Mouse (Mus musculus) retina, adult 2 months (tissue): Measurements from ENCODE around the gene Il18rap.

Experiments
- DNase-seq: peaks from one replicate; pipeline ENCODE4 v3.0.0-alpha.2; 2012; ENCODE audit warnings: low read depth, low spot score

Gene Il18rap

DNA sequence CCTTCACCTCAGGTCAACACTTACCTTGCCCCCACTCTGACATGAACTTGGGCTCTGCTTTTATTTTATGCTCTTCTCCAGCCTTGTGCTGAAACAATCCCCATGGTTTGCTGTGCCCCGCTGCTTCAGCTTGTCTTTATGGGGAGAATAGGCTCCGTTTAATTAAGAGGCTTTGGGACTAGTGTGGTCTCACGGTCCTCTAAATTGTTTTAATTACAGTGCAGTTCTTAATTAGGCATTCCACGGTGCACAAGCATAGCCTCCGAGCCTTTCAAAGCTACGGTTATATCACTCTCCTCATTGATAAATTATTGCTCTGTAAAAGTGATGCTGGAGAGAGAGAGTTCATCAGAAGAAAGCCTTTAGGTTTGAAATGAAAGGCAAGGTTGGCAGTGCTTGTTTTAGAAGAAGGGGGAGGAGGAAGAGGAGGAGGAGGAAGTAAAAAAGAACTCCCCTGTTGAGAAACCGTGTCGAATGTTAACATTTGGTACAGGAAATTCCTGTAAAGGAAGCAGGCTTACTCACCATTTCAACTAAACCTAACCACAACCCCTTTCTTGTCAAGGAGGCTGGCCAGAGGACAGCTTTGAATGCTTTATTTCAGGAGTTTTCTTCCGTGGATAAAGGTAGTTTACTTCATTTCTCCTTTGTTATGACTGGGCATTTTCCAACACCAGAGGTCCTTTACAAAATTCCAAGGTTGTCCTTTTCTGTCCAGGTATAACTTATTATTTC lies at the start of gene Il18rap:
Il18rap (plus strand) TSS at position 512 of the 735 bp plus-strand sequence.
- DNase-seq: no peak

DNA sequence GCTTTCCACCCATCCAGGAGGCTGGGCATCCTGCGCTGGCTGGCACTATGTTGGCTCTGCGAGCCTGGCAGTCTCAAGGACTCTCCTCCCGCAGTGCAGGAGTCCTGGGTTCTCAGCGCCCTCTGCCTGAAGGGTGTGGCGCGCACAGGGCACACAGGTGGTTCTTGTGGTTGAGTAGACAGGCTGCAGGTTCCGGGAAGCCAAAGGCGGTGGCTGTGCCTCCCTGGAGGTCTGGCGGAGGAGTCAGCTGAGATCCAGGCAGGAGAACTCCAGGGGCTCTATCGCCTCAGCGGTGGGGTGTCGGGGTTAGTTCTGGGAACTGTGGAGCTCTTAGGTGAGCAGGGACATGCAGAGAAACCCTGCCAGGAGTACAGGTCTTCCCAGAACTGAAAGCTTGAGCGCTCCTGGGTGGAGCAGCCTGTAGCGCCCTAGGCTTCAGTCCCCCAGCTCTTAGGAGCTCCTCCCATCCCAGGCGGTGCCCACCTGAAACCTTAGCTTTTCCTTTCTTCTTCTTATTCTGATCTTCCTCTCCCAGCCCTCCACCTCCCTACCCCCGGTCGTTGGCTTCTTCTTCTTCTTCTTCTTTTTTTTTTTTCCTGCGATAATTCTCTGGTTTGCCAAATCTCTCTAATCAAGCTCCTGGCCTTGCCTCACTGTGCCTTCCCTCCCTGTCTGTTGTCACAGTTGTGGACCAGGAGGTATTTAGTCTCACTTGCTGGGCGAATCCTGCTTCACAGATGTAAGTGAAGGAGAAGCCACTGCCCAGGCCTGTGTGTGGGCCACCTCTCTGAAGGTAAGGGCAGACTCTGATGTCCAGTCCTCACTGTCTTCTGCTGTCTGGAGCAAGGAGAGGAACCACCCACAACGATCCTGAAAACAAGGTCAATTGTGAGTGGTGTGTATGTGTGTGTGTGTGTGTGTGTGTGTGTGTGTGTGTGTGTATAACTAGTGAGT lies 49.4 kb upstream of the Il18rap start, which contains the start of gene Il18r1:
Il18r1 (plus strand) TSS at position 76 of the 954 bp plus-strand sequence.
- no peak for DNase-seq

DNA sequence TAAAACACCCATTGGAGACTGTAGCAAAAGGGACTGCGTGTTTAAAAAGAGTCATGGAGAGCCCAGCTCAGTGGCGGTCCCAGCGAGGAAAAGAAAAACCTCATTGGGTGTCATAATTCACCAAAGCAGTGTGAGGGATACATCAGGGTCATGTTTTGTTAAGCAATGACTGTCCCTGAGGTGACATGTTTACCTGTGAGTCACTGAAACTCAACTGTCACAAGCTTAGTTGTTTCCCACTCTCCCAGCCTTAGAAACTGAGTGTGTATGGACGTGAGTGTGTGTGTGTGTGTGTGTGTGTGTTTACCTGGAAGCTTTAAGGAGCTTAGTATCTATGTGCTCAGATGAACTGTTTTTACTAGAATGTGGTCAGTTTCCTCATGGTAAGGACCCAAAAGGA lies 47.9 kb upstream of the Il18rap start:
- DNase-seq: no peak

DNA sequence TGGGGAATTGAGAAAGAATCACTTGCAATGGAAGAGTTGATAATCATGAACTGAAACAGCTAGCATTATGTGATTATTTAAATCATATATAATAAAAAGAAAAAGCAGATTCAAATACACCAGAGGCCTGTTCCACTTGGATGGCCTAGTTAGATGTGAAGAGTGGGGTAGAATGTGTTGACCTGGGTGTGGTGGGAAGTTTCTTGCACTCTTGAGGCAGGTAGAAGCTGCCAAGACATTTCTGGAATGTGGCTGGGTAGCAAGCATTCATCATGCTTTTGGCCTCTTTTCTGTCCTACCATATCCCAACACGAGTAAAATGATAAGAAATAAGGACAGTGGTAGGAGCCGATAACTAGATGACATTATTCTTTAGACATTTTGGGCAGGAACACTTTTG lies 46.4 kb upstream of the Il18rap start:
- DNase-seq: no peak

DNA sequence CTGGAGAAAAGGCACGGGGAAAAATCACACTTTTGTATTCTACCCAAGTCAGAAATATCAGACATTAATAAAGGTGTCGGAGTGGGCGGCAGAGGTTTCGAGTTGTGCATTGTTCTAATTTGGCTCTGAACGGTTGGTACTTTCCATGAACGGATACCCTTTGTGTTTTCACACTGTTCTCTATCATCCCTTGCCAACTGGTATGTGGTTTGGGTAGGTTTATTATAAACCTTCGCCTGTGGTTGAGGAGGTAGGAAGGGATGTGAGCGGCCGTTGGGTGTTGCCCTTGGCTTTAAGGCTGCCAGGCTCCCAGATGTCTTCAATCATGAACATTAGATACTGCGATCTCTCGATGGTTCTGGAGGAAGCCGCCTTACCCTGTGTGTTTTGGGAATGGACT lies 45.3 kb upstream of the Il18rap start:
- no peak for DNase-seq

DNA sequence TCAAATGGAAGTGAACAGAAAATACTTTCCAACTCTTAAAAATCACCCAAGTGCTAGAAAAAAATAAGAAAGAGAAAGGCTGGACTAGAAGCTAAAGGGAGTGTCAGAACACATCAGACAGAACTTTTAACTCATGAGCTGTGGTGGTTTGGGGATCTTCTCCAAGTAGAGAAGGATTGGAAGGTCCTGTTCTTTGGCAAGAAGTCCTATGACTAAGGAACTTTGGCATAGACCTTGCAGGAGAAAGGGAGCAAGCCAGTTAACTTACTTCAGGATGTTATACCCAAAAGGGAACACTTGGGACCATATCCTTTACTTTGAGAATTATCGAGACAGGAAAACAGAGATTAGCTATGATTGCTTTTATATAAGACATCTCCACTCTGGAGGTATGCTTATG lies 42.8 kb upstream of the Il18rap start:
- no peak for DNase-seq

DNA sequence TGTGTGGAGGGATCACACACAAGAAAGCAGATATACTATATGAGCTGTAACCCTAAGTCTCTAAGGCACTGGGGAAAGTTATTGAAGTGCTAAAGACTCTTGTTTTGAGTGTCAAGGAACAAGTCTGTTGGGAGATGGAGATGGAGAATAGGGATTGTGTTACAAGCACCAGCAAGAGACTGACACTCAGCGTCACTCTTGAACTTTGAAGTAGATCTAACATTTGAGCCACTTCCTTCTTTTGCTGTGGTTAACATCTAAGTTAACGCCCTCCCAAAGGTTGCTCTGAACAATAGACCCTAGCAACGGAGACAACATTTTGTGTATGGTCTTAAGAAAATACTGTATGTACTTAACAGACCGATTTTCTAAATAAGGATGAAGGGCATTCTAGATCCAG lies 41.5 kb upstream of the Il18rap start:
- no peak for DNase-seq

DNA sequence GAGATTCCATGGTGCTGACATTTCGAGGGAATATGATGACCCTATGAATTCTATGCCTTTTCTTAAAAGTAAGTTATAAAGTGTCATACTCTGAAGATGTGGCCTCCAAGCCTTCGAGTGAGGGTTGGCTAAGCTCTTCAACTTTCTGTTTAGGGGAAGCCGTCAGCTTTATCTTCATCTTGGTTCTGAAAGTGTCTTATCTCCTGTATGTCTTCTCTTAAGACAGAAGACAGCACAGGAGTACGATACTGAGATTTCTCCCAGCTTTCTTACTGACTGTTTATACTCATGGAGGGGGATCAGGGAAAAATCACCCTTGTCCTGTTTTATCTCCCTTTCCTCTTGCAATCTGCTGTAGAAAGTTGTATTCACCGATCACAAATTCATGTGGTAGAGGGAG lies 40.8 kb upstream of the Il18rap start:
- DNase-seq: no peak

DNA sequence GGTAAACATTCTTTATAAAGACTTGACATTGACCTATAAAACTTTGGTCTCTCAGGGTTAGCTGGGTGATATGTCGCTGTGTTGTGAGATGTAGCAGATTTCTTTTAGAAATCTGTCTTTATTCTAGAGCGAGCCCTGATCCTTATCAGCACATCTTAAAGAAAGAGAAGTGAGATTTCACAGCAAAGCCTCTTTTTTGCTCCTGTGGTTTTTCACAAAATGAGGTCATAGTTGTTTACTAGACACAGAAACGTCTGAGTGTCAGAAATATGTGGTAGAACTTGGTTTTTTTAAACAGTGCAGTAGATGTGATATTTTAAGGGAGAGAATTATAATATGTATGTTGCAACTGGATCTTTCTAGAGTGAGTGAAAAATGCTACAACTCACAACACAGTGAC lies 39.5 kb upstream of the Il18rap start:
- DNase-seq: no peak

DNA sequence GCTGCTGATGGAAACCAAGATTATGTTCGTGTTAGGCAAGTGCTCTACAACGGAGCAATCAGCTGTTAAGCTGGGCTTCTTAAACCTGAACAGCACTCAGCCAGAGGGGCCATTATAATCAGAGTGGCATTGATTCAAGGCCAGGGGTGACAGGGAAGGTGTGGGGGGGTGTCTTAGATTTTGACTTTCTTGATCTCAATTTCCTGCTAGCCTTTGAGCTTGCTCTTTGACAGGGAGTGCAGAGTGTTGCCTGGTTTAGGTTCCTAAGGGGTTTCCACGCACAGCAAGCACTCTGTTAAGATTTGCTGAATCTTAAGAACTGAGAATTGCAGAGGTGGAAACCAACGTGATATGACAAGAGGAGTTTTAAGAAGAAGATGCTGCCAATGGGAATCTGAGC lies 38.4 kb upstream of the Il18rap start:
- DNase-seq: no peak

DNA sequence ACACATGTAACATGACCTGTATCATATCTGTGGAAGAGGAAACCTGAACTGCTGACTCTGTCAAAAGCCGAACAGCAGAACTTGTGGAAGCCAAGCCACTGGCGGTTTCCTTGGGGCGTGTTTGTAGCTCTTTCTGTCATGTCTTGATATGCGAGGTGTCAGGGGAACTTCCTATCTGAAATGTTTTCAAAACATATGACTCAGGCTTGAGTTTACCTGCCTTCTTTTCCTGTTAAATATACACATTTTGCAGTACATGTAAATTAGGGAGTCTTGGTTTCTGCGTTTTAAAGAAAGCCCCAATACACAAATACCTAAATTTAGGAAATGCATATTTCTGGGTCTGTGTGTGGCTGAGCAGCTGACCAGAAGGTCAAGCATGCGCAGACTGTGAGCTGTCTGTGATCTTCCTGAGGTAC lies 35.6 kb upstream of the Il18rap start:
- DNase-seq: no peak

DNA sequence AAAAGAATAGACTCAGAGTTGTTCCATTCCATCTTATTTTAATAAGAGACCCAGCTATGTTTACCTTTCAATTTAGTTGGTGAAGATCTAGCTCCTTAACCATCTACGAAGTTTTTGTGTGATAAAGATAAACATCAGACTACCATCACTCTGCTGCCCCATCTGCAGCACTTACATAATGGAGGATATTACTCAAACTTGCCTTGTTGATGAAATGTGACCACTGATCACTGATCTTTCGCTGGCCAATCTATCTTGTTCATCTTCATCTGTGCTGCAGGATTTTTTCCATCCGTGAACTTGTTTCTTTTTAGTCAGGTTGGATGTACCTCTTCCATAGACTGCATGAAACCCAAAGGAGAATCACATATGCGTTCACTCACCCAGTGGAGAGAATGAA lies 20.6 kb upstream of the Il18rap start:
- DNase-seq: no peak

DNA sequence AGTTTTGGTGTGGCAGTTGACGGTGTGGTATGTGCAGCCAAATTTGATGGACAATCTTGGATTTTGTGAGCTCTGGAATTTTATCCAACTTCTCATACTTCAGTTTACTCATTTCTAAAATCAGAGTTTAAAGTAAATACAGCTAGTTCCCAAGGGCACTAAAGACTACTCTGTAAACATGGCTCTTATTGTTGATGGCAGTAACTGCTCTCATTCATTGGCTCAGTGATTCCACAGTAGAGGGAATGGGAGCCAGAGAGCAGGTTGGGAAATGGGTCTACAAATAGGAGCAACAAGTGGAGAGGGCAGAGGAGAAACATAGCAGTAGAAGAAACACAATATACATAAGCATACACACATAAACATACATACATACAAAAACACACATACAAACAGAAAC lies 15.5 kb upstream of the Il18rap start:
- DNase-seq: no peak

DNA sequence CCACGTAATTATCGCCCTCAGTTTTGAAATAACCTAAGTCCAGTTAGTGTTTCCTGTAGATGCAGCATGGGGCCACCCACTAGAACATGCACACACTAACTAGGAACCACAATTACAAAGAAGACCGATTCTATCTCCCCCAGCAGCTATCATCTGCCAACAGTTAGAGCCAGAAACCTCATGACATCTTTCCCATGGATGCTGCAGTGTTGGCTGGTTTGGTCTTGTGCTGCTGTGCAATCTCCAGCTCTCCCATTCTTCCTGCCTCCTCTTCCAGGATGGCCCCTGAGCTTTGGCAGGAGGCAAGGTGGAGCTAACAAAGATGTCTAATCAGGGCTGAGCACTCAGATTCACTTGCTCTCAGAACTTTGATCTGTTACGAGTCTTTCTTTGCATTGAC lies 14.0 kb upstream of the Il18rap start:
- DNase-seq: no peak

DNA sequence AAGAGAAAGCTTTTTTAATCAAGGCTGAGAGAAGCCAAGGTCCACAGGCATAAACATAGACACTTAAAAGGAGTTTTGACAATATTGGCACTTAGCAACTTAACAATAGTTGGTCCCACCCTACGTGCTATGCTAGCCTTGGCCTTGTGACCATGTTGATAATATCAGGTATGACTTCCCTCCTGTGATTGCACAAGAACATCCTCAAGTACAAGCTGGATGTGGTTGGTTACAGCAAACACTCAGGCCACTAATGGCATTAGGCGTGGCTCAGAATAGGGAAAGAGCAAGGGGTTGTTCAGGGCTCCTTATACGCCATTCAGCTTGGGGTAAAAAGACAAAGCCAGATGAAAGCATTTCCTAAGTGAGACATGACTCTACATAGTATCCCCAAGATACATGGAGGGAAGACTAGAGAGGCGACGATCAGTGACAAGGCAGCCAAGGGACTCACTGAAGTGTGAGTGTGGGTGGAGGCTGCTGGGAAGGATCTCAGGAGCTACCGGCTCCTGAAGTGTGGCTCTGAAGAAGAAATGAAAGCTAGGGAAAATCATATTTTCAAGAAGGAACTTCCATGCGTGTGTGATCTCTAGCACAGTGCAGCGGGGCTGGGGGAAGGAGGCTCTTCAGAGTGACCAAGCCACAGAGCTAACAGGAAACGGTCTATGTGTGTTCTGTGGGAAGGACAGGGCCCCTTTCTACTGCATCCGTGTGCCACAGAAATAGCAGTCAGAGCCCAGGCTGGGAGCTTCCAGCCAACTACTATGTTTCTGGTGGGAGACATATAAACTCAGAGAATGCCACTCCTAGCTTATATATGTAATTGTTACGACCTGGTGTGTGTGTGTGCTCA lies 13.4 kb upstream of the Il18rap start:
- DNase-seq: no peak

DNA sequence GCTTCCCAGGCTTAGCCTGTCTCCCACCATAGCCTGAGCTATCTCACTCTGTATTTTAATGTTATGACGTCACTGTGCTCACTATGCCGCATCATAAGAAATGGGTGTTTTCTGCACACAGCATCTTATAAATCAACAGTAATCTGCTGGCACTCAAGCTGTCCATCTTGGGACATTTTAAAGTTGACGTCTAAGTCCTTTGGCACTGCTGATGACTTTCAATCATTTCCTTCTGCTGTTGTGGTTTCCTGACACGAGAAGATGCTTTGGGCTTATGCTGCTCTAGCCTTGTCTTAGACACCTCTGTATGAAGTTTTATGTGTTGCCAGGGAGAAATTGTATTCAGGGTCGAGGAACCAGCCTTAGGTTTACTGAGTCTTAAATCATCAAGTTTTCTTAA lies 10.6 kb upstream of the Il18rap start:
- DNase-seq: no peak

DNA sequence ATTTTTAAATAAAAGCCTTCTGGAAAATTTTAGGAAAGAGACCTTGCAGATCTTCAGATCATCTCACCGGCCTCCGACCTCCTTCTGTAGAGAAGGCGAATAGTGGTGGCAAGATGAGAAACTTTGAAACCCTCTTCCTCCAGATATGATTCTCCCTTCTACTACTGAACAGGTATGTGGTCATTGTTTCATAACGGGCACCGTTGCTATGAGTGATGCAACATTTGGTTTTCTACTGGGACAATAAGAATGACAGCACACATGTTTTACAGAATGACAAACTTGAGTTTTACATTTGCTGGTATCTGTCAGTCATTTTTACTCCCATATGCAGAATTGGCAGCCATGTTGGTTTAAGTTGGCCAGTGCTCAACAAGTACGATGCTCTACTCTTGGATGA lies 1.2 kb downstream of the Il18rap start:
- DNase-seq: no peak

DNA sequence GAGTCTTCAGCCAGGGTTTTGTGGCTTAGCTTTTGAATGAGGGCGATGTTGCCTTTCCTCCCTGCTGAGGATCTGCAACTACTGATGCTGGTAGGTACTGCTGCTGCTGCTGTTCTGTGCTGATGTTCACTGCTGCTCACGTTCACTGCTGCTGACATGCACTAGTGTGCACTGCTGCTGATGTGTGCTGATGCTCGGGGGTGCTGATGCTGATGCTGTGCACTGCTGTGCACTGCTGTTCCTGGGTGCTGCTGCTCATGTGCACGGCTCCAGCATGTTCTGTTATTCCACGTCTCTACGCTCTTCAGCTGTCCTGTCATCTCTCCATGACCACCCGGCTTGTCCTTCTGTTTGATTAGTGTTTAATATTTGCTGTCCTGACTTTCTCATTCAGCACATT lies 7.8 kb downstream of the Il18rap start:
- DNase-seq: no peak

DNA sequence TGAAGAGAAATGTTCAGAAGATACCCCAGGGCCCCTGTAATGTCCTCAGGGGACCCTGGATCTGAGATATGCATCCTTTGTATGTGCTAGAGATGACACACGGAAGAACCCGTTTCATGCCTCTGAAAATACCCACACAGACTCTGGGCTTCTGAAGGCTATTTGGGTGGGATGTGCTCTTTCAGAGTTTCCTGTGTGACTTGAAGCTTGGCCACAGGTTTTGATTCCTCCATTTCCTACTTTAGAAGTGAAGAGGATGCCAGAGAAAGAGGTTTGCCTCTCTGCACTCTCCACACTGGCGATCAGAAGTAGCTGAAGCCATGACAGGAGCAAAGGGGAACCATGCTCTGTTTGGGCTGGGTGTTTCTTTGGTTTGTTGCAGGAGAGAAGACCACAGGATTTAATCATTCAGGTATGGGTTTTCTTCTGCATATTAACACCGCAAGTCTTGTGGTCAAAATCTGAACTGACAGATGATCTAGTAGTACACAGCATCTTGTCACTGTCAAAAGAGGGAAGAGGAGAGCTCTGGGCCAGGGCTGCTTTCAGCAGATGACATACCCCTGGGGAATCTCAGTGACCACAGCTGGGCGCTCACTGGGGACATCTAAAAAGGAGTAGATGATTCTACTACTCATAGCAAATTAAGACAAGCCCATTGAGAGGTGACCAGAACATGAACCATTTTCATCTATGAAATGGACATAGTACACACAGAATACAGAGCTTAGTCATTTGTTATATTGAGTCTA lies 9.0 kb downstream of the Il18rap start:
- DNase-seq: no peak

DNA sequence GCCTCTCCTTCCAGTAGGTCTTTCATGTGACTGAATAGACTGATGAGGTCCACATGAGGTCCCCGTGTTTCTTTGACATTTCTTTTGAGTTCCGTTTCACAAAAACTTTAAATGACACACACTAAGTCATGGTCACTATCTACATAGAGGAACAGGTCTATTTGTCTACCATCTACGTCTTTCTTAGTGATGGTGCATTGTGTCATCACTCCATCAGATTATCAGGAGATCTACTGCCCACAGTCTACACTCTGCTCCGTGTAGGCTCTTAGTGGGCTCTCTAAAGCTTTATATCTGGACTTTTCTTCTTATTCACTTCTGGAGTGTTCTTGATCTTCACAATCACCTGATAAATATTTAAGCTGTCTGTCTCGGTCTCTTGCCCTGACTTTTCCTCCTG lies 14.1 kb downstream of the Il18rap start:
- no peak for DNase-seq

DNA sequence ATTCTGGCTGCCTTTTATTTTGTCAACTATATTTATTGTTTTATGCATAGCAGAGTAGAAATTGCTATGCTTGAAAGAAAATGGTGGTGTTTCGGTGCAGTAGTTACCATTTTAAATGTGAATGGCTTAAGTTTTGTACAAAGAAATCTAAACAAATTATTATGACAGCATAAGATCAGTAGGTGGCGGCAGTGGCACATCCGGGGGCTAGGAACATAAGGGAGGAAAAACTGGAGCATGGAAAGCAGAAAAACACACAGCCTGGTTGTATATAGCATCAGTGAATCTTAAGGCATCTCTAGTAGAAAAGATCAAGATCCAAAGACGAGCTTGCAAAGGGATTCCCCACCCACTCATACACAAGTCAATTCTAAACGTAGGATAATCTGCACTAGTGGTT lies 22.4 kb downstream of the Il18rap start:
- no peak for DNase-seq
